Mouse (Mus musculus) thymus, adult 2 months (tissue): ENCODE measurements around the gene Sfn.

Source experiments
- CTCF ChIP-seq: fragments of 200-500 bp; IDR thresholded peaks from 2 replicates; pipeline ENCODE4 v1.5.1; 2012; ENCODE audit warnings: mild to moderate bottlenecking, control low read depth, low read length, moderate library complexity, borderline replicate concordance; ENCODE audit not compliant: control insufficient read depth, poor library complexity, insufficient read depth; ENCODE audit errors: extremely low read depth
- POLR2A ChIP-seq: fragments of 200-500 bp; IDR thresholded peaks from 2 replicates; pipeline ENCODE4 v1.6.1; 2012; ENCODE audit warnings: mild to moderate bottlenecking, low read length, control low read depth, moderate library complexity; ENCODE audit not compliant: control insufficient read depth, poor library complexity, insufficient read depth; ENCODE audit errors: extremely low read depth

DNA sequence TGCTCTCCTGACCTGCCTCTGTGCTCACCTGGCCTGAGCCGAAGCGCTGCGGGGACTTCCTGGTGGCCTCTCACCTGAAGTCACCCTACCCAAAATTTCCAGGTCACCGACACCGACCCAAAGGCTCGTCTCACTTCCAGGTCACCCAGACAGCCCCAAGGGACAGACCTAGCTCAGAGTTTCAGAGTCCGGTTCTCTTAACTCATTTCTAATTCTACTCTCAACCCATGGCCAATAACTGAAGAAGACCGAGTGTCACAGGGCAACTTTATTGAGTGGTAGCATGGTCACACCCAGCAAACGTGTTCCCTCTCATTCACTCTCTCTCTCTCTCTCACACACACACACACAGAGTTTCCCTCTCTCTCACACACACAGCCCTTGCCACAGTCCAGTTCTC, 1.7 kb downstream of the Sfn start:
- TF ChIP-seq CTCF (no peak), POLR2A (no peak)
